Mouse (Mus musculus) right cerebral cortex, postnatal 14 days (tissue): ENCODE measurements at regions not wholly inside any gene's neighbourhood (a gene's known extent, or its start where the extent isn't known, plus 50 kb on each side); places are given as distances from the start of the nearest gene placed in this dataset.
"Not testable (repeated sequence)": the region's sequence is repeated elsewhere in the genome, so short reads cannot be mapped to it uniquely, and the experiment has no call there.

Source experiments
- DNase-seq: peaks from one replicate; pipeline ENCODE4 v3.0.0; 2022

DNA sequence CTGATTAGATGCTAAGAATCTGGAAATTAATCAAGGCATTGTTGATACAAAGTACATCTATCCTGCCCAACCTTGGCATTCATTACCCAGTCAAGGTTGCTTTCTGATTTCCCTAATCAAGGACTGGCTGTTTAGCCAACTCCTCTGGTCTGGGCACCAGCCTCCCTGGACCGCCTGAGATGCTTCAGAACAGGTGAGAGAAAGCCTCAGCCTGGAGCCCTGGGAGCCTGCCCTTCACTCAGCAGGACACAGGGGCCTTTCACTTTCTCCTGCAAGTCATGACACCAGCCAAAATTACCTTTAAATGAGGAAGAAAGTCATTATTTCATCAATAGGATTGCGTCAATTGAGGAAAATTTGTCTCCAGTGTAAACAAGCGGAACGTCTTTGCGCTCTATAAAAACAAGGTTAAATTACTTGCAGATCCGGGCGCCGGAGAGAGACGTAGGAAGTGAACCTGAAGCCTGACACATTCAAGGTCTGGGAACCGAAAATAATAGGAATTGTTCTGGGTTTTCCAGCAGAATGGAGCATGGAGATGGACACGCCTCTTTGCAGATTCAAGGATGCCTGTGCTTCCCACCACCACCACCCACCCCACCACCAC lies 164.4 kb upstream of the Pkdcc start:
- no peak for DNase-seq

DNA sequence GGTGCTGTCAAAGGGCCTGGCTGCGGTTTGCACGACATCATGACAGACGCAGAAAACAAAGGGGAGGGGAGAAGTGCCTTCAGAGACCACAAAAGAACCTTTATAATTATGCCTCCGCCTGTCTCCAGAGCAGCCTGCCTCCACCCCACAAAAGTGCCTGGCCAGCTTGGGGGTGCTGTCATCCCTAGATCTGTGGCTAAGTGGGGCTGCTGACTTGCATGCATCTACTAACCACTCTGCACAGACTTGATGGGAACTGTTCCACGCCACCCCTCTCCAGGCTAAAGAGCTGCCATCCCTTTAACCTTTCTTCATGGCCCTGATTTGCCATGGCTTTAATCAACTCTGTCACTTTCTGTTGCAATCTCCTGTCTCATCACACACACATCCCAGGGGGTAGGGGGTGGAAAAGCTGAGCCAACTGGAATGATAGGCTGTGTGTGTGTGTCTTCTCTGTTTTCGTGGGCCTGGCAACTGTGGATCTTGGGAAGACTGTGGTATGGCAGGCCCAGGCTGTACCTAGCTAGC lies 162.4 kb upstream of the Pkdcc start:
- no peak for DNase-seq

GRCm38 (mm10) chr17:83057832-83058231 lies 157.3 kb upstream of the Pkdcc start:
- DNase-seq, result no peak

- no peak for DNase-seq
These were observed 153.2 kb upstream of the Pkdcc start for GRCm38 (mm10) chr17:83061843-83062242.

- no peak for DNase-seq
These were observed 151.2 kb upstream of the Pkdcc start for GRCm38 (mm10) chr17:83063848-83064247.

DNA sequence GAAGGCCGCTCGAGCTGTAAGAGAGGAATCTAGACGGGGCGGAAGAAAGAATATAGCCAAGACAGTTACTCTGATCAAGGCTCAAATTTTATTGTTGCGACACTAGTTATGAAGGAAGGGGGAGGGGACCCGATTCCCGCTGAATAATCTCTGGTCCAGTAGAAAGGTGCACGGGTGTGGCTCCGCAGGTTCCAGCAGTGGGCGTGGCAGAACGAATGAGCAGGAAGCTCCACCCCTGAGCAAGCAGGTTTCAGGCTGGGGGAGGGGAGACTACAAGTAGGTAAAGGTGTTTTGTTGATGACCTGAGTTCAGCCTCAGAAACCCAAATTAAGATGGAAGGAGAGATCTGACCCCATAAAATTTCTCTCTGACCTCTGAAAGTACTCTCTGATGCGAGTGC lies 150.7 kb upstream of the Pkdcc start:
- not testable (repeated sequence) for DNase-seq

- DNase-seq, result no peak
These were observed 145.8 kb upstream of the Pkdcc start for GRCm38 (mm10) chr17:83069246-83069645.

DNA sequence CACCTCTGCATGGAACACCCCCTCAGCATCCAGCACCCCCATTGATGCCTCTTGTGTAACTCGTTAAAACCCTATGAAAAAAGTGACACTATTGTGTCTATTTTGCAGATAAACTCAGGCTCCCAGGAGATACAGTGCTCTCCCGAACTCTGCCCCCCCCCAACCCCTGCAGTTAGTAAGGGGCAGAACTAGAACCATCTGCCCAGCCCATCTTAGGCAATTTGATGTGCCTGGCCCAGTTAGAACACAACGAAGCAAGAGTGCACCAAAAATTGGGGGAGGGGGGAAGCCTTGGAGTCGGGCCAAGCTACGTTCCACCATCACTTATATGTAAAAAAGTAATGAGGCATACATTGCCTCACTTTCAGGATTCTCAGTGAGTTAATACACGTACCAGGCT lies 143.3 kb upstream of the Pkdcc start:
- no peak for DNase-seq

DNA sequence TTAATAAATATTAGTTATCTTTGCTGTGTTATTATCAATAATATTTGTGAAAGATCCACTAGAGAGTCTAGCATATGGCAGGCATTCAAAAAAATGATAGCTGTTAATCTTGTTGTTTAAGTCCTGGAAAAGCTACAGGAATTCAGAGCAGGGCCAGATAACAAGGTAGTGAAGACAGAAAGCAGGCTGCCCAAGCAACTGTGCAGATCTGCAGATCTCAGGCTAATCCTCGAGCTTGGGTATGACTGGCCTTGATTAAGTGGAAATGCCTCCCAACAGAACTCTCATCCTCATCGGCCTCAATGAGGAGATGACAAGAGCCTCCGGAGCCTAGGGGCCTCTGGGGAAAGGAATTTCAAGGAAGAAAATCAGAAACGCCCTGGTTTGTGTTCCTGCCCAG lies 142.9 kb upstream of the Pkdcc start:
- no peak for DNase-seq

- DNase-seq, result no peak
These were observed 140.2 kb upstream of the Pkdcc start for GRCm38 (mm10) chr17:83074893-83075292.

DNA sequence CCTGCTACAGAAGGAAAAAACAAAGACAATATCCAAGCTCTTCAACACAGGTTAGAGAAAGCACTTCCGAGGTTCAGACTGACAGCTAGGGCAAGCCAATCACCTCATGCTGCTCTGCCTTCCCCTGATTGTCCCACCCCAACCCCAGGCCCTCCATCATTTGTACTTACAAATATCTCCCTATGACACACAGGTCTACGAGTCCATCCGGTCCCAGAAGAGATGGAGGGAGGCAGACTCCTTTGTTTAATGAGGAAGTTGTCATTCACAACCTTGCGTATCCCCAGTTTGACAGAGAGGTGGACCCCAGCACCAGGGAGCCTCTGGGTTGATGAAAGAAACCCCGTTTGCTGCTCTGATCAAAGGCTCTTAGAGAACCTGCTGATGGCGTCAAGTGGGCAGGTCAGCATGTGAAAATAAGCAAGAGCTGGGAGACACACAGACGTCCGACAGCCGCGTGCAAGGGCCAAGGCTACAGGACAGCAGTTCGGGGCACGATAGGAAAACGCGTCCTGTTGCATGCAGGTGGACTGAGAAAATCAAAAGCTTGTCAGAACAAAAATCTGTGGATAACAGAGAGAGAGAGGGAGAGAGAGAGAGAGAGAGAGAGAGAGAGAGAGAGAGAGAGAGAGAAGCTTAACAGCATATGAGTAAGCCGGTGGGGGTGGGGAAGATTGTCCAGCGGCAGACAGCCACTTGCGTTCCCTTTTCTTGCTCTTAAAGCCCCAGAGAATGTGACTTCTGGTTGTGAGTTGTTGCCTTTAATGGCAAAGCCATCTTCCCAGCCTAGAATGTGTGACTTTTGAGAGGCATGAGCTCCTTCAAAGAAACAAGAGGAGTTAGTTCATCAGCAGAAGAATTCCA lies 137.1 kb upstream of the Pkdcc start:
- DNase-seq, result no peak

GRCm38 (mm10) chr17:83078601-83079360 lies 136.3 kb upstream of the Pkdcc start:
- no peak for DNase-seq

DNA sequence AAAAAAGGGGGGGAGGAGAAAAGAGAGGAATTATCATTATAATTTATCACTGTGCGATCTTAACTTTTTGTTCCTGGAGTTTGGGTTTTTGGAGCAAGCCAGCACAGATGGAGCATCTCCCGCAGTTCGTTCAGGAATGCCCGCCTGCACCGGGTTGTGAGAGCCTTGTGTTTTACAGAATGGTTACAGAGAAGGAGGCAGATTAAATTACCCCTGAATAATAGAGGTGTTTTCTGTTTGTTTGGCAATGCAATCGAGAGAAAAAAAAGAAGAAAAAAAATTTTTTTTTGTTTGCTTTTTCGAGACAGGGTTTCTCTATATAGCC lies 135.8 kb upstream of the Pkdcc start:
- no peak for DNase-seq

GRCm38 (mm10) chr17:83081729-83082128 lies 133.4 kb upstream of the Pkdcc start:
- DNase-seq, result no peak

- DNase-seq, result no peak
These were observed 131.6 kb upstream of the Pkdcc start for GRCm38 (mm10) chr17:83083521-83083920.

DNA sequence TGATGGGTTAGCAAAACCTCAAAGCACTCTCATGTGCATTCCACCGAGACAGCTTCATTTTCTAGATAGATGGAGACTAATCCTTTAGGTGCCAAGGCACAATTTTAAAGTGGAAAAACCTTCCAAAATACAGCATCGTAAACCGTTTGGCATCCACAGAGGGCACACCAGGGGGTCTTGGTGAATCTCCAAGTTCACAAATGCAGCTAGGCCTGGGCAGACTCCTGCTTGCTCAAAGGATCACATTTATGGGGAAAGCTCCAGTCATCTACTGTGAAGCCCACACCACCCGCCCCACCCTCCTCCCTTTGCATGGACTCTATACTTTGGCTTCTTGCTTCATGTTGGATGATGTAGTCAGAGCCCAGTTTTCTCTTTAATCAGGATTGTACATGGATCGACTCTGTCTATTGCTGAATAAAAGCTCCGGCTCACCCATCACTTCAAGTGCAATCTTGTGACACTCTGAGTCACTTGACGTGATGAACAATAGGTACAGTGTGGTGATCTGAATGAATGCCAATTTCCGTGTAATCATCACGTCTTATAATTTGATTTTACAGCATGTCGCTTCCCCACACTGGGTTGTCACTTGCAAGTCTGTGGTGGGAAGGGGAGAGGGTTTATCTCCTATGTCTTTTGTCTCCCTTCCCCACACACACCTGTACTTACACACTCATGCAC lies 129.2 kb upstream of the Pkdcc start:
- DNase-seq, result no peak

DNA sequence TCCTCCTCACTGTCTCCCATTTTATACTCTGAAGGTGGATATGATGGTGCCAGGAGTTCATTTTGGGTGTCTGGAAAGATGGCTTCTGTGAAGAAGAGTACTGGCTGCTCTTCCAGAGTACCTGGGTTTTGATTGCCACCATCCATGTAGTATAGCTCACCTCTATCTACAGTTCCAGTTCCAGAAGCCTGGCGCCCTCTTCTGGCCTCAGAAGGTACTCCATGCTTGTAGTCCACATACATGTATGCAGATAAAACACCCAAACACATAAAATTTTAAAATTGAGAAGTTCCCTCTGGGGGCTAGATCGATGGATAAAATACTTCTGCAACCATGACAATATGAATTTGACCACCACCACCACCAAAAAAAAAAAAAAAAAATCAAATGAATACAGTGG lies 128.4 kb upstream of the Pkdcc start:
- DNase-seq, result no peak

DNA sequence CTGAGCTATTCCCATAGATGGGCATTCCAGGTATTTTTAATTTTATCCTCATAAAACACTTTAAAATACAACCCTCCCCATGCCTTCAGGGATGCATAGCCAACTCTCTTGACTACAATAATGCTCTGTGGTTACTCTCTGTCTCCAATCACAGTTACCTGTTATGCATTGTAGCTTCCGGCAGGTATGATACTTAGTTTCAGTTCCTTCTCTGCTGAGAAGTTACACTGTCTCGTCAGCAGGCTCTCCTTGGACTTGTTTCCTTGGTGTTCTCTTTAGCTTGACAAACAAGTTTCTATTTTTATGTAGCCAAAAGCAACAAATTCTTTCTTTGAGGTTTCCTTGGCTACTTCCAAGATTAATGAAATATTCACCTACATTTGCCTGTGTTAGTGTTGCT lies 126.6 kb upstream of the Pkdcc start:
- DNase-seq, result no peak

GRCm38 (mm10) chr17:83089856-83090692 lies 125.0 kb upstream of the Pkdcc start:
- DNase-seq, result no peak

GRCm38 (mm10) chr17:83093862-83094261 lies 121.2 kb upstream of the Pkdcc start:
- no peak for DNase-seq

DNA sequence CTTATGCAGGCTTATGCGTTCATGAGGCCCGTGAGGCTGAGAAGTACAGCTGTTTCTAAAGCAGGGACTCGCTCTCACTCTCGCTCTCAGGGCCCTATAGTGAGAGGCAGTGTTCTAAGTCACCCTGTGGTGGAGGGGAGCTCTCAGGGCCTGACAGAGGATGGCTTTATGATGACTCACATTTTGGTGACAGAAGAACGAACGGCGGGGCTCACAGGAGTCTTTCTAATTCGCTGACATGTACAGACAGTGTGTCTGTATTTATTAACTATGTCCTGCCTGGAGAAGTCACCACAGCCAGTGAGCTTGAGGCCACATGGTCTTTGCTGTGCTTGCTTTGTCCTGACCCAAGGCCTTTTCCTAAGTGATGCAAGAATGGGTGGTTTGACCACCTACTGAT lies 118.6 kb upstream of the Pkdcc start:
- DNase-seq, result no peak

DNA sequence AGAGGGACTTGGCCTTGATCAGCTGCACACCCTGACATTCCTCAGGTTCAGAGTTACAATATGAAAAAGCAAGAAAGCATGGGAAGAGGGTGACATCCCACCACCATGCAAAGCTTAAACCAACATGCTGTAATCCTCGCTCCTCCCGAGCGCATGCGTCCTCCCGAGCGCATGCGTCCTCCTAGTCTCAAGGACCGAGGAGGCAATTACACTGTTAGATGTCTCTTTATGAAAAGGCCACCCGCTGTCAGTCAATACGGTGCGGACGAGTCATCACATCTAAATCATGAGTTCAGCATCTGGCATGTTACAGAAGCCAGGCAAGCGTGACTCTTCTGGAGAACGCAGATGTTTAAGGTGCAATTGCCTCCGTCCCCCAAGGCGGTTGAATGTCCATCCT lies 117.1 kb upstream of the Pkdcc start:
- no peak for DNase-seq
